Mouse (Mus musculus): ENCODE results near the gene Pepd.

Gene Pepd

GRCm38 (mm10) chr7:35027801-35028420, 115.7 kb downstream of the Pepd start:
- DNase-seq (ENCODE audit: low spot score), result no peak

DNA sequence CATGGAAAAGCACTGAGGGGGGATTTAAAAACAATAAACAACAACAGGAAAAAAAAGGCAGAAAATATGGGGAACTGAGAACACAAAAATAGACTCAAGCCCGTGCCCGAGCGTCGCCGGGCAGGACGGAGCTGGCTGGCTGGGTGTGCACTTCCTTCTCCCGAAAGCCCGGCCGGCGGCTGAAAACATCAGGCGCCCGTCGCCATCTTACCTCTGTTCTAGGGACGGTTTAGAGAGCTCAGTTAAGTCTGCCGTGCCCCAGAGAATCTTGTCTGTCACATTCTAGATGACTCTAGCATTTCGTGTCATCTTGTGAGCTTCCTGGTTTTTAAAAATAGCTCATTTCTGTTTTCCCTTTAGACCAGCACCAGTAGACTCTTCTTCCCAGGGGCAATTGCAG, 116.4 kb downstream of the Pepd start:
- no peak for DNase-seq (ENCODE audit: low spot score)

GRCm38 (mm10) chr7:35029228-35029627, 117.0 kb downstream of the Pepd start:
- no peak for DNase-seq (ENCODE audit: low spot score)

DNA sequence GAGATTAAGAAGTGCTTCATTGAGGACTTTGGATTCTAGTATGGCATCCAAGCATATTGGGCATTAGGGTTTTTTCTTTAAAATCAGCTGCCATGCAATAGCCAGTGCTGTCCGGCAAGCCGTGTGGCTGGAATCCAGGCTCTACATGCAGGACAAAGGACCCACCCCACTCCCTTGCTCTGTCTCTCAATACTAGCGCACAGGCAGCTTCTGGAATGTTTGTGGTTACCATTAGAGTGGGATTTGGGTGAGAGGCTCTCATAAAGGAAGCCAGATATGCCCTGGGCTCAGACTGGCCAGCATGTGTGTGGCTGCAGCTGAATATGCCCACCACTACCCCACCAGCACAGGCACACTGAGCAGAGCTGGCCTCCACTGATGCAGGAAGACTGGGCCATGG, 117.5 kb downstream of the Pepd start:
- DNase-seq (ENCODE audit: low spot score), result no peak

DNA sequence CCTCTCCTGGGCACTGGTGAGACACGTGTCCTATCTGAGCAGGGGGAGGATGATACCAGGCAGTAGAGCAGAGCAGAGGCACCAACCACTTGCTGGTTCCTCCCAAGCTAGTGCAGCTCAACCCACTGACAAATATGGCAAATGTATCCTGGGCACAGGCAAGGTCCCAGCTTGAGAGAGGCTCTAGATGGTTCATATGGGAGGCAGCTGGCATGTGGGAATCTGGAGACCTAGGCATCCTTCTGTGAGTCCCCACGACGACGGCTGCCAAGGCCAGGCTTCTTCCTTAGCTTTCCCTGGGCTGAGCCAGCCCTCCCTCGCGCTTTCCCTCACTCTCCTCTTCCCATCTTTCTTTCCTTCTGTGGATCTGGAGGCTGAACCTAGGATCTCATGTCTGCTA, 118.4 kb downstream of the Pepd start:
- DNase-seq (ENCODE audit: low spot score), result no peak

- no peak for DNase-seq (ENCODE audit: low spot score)
Measured at GRCm38 (mm10) chr7:35035141-35035553, 123.0 kb downstream of the Pepd start.

- DNase-seq (ENCODE audit: low spot score), result no peak
Measured at GRCm38 (mm10) chr7:35035565-35035964, 123.4 kb downstream of the Pepd start.

- no peak for DNase-seq (ENCODE audit: low spot score)
Measured at GRCm38 (mm10) chr7:35036266-35036731, 124.1 kb downstream of the Pepd start.

DNA sequence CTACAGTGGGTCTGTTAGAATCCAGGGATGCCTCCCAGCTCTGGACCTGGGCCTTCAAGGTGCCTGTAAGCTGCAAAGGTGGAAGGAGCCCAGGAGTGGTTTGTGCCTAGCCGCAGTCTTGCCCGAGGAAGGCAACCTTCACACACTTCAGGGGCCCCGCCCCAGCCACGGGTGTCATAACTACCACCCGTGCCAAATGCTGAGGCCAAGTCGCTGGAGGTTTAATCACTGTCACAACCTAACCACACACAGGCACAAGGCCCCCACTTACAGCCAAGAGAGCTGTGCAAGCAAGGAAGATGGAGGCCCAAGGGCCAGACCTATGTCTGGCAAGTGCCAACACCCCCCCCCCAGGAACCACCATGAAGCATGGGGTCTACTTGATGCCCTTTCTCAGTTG, 125.2 kb downstream of the Pepd start:
- no peak for DNase-seq (ENCODE audit: low spot score)

DNA sequence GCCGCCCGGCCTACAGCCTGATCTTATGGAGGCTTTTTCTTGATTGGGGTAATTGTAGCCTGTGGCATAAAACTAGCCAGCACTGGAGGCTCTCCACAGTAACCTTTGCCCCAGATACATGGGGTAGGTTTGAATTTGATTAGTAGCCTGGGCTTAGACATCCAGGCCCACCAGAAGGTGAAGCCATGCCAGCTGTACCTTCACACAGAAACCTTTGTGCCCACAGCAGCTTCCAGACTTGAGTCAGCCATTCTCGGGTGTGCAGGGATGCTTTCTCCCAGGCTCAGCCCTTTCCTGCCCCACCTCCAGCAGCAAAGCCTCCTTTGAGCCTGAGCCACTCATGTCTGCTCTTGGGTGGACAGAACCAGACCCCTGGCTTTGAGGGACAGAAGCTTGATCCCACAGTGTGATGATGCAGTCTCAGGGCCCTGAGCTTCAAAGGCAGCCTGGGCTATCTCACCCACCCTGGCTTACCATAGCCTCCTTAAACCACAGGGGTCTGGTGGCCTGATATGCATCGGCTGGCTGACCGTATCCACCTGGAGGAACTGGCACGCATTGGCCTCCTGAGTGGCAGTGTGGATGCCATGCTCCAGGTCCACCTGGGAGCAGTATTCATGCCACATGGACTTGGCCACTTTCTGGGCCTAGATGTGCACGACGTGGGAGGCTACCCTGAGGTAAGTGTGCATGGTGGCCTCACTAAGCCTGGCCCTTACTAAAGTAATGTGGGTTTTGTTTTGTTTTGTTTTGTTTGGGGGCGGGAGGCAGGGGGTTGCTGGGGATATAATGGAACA, 128.2 kb downstream of the Pepd start:
- no peak for DNase-seq (ENCODE audit: low spot score)

DNA sequence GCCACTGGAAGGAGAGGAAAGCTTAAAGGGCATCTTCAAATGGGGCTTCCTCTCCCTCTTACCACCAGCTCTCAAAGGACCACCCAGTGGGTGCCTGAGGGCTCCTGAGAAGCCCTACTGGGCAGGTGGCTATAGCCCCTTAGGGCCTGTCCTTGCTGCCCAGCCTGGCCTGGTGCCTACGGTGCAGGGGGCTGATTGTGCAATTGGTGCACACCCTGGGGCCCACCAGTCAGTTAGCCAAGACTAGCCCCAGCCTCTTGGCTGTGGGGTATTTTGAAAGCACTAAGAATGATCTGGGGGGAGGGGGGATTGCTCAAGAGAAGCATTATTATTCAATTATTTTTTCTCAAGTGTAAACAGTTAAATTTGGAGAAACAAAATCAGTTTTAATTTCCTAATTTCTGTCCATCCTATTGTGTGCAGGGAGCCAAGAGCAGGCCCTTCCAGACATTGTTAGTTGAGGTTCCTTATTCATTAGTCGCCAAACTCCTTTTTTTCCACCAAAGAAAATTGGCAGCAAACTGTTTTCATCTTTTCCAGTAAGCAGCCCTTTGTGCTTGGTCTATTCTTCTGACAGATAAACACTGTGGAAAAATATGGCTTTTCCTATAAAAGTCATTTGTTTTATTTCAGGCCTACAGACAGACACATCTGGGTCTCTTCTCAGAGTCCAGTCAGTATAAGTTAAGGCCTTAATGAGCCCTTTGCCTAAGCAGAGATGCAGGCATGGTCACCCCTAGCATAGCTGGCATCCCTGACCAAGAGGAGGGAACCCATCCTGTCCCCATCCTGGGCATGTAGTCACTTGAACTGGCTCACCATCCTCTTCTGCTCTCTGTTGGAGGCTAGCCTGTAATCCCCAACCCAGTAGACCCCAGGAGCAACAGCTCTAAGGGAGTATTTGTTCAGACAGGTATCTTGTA, 129.4 kb downstream of the Pepd start:
- no peak for DNase-seq (ENCODE audit: low spot score)

- DNase-seq (ENCODE audit: low spot score), result no peak
Measured at GRCm38 (mm10) chr7:35042209-35042554, 130.0 kb downstream of the Pepd start.

- no peak for DNase-seq (ENCODE audit: low spot score)
Measured at GRCm38 (mm10) chr7:35042759-35043217, 130.6 kb downstream of the Pepd start.

GRCm38 (mm10) chr7:35043266-35043817, 131.2 kb downstream of the Pepd start:
- no peak for DNase-seq (ENCODE audit: low spot score)

DNA sequence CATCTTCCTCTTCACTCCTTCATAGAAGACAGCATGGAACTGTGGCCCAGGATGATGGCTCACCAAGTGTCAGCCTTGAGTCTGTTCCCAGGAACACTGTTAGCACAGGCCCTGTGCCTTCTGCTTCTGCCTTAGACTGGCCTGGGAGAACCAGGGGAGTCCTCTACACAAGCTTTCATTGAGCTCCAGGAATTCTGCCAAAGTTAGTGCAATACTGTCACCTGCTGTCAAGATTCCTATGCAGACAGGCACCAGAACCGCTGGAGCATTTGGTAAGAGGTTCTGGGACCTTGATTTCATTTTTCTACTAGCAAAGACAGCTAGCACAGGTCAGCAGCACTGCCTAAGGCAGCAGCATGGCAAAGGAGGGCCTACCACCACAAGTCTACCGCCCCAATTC, 132.5 kb downstream of the Pepd start:
- DNase-seq (ENCODE audit: low spot score), result no peak

DNA sequence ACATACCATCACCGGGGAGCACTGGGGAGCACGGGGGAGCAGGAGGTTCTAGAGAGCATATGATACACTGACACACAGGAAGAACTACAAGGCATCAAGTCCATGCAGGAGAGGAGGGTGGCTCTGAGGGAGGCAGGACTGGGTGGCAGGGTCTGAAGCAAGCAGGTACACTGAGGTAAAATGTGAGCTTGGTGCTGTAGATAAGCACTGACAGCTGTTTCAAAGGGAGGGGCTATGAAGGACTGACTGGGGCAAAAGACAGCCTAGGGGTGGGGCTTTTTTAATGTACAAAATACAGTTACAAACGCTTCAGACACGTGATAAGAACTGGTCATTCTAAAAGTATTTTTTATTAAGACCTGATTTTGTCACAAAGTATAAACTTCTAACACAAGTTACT, 133.9 kb downstream of the Pepd start:
- no peak for DNase-seq (ENCODE audit: low spot score)

DNA sequence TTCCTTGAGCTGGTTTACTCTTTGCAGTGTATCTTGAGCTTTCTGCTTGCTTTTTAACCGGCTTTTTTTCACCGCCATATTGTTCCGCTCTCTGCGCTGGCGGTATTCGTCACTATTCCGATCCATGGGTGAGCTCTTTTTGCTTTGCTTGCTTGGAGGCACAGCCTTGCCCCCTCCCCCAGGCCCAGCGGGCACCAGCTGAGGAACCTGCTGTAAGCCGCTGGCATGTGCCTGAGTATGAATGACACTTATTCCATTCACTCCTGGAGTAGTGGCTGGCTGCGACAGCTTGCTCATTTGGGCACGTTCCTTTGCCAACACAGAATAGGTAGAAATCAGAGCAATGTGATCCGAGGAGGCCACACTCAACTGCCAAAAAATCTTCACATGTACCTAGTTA, 138.4 kb downstream of the Pepd start:
- DNase-seq (ENCODE audit: low spot score), result no peak

GRCm38 (mm10) chr7:35053161-35053560, 141.0 kb downstream of the Pepd start:
- DNase-seq (ENCODE audit: low spot score), result no peak

GRCm38 (mm10) chr7:35054286-35054685, 142.1 kb downstream of the Pepd start:
- DNase-seq (ENCODE audit: low spot score), result no peak

- no peak for DNase-seq (ENCODE audit: low spot score)
Measured at GRCm38 (mm10) chr7:35054977-35055618, 142.9 kb downstream of the Pepd start.

DNA sequence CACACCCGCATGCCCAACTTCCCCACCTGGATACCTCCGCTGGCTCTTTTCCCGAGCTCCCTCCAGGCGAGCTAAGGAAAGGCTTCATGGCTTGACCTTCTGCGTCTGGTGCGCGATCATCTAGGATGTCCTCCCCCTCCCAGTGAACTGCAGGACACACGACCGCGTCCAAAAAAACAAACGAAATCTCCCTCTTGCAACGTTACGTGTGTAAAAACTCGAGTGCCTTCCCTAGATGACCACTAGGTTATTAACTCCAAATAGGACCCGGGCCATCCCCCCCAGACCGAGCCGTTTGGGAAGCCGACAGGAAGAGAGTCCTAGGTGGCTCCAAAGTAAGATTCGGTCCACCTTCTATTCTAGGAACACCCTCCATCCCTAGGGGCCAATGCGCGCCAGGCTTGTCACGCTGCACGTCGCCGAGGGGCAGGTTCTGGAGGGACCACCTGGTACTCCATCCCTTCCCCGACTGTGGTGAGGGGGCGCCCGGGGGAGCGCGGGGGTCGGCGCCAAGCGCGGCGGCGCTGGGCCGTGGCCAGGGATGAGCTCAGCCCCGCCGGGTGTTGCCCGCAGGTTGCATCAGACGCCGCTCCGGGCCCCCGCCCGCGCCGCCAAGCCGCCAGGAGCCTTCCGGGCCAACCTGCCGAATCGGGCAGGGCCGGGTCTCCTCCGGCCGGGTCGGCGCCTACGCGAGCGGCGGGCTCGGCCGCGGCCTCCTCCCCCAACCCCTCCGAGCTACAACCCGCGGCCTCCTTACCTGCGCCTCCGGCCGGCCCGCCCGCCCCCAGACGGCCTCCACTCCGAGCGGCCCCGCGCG, 143.6 kb downstream of the Pepd start:
- DNase-seq (ENCODE audit: low spot score), result peak; percentile 39

All from ovary, postnatal 10 days (tissue).